Mouse (Mus musculus): ENCODE measurements around the gene Grid2.

Grid2 gene

DNA sequence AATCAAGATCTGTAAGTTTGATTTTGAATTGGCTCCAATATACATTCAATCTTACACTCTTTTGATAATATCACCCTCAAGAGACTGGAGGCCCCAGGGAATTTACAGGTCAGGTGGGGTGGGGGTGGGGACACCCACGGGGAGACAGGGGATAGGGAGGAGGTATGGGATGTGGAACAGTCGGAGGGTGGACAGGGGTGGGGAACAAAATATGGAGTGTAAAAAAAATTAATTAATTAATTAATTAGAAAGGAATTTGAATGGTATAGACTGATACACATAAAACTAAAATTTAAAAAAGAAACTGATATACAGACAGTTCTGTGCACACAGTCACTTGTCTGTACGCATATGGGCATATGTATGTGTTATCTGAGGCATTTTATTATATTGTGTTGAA is 380.3 kb downstream of the Grid2 start:
- no peak for DNase-seq

DNA sequence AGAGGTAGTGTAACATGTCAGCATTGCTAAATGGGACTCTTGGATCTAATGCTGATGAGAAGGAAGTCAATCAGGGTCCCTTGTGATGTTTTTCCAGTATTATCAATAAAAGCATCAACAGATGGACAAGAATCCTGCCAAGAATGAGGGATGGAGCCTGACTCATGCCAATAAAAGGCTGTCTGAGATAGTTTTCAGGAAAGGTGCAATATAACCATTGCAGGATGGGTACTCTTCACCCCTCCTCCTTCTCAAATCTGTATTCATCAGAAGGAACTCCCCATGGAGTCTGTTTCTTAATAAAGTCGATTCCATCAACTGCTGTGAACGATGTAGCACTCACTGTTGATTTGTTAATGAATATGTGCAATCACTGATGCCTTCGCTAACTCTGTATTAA is 403.7 kb downstream of the Grid2 start:
- no peak for DNase-seq

DNA sequence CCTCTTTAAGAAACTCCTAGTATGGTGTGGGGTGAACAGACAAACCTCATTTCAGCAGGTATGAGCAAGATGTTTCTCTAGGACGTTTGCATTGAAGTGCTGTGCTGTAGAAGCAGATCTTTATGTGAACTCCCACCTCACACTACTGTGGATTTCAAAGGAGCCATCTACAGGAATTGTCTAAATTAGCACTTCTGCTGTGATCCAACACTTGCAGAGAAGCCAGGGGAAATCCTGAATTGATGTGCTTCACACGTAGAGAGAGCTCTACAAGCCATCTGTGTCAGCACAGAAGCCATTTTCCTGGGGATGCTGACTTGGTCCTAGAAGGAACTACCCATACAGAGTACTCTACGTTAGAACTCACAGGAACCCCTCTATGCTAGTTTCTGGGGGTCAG is 430.0 kb downstream of the Grid2 start:
- DNase-seq = no peak

DNA sequence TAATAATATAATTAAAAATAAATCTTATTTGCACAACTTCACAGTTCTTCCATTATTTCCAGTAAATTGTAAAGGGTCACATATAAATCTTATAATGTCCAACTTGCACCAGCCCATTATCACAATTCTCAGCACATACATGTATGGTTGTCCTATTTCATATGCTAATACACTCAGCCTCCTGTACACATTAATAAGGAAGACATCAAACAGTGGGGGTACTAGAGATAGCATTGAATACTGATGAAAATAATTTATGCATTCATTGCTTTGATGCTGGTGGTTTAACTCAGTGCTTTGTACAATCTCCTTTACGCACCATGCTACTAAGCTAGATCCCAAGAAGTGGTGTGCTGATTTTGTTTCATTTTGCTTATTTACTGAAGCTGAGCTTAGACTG is 446.0 kb downstream of the Grid2 start:
- DNase-seq = no peak

DNA sequence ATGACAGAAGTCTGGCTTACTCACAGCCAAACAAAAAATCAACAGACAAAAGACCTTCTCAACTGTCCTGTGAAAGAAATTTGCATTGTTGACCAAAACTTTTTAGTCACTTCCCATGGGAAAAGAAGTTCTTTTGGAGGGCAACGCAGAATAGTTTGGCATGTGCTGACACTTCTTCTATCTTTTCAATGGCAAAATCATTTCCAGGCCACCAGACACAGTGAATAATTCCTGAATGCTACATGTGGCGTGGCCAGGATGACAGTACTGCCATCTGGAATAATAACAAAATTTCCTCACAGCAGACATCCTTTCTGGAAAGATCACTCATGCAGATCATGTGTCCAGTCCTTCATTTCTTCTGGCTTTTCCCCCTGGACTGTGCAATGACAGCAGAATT is 478.1 kb downstream of the Grid2 start:
- no peak for DNase-seq

DNA sequence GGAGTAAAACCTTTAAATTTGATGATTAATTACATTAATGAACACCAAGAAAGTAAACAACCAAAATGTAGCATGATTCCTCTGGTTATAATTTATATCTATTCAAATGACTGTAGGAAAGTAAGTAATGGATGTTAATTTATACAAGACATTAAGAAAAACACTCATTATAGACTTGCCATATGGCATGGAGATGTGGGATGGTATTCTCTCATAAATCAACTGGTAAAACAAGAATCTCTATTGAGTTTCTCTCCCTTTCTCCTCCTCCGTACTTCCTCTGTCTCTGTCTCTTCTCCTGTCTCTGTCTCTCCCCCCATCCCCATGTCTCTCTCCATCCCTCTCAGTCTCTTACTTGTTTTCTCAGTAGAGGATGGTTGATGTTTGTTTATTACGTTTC is 506.9 kb downstream of the Grid2 start:
- no peak for DNase-seq

DNA sequence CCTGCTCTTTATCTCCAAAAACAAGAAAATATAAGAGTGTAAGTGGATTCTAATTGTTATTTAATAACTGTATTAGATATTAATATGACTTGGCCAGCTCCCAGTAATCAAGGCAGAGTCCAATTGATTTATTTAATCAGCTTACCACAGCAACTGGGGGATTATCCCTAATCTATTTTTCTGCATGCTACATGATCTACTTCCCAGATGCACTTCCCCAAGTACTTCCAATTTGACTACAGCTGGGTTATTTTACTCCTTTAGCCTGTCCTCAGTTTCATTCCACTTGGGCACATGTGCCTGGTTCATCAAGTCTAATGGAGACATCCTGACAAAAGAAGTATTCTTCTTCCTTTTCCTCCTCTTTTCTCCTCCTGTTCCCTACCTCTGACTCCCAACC is 539.0 kb downstream of the Grid2 start:
- DNase-seq = no peak

DNA sequence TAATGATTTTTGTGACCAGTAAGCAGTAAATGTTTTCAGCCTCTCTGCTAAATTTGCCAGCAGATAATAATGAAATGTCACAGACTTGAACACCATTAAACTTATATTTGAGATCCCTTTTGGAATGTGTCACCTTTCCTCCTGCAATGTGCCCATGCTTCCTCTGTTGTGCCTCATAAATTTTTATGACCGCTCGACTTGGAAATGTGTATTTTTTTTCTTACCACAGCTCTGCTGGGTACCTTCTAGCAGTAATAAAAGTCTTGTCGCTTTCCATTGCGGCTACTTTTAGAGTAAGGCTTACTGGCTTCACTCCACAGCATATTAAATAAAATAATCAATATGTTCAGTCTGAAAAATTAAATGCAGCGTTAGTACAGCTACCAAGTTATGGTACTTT is 564.6 kb downstream of the Grid2 start:
- DNase-seq = no peak

DNA sequence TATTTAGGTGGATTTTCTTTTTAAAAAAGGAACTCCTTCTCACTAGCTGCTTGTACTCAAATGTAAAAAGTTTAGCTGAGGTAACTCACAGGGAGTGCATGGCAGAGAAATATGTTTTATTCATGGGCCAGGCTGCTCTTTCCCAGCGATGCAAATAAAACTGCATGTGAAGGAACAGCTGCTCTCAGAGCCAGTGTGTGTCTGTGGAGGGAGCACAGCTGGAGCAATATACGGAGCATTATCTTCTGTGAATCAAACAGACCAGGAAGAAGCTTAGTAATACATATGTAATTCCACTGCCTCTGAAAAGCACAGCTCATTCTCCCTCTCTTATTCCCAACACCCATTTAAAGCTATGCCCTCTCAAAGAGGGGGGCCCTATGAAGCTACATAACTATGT is 607.0 kb downstream of the Grid2 start:
- DNase-seq = no peak

DNA sequence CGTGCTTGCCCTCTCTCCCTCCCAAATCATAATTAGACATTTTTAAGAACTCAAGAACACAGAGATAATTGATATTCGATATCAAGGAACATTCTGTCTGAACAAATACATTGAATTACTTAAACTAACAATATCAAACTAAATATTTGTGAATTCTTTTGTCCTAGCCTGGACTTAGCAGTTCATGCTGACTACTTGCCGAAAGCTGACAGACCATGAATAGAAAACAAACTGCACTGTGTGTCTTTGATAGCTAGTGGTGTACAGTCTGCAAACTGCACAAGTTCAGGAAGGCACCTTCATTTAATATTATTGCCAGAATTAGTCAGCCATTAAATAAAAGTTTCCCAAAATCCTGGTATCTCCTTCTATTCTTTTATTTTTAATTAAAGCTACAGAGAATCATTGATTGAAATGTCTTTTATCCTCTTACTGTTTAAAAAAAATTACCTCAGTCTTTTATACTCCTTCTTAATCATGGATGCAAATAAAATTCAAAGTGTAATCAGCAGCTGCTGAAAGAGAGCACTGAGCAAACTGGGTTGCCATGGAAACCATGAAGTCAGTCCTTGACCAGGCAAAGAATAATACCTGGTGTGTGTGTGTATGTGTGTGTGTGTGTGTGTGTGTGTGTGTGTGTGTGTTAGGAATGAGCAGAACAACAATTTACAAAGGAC is 621.5 kb downstream of the Grid2 start:
- no peak for DNase-seq

DNA sequence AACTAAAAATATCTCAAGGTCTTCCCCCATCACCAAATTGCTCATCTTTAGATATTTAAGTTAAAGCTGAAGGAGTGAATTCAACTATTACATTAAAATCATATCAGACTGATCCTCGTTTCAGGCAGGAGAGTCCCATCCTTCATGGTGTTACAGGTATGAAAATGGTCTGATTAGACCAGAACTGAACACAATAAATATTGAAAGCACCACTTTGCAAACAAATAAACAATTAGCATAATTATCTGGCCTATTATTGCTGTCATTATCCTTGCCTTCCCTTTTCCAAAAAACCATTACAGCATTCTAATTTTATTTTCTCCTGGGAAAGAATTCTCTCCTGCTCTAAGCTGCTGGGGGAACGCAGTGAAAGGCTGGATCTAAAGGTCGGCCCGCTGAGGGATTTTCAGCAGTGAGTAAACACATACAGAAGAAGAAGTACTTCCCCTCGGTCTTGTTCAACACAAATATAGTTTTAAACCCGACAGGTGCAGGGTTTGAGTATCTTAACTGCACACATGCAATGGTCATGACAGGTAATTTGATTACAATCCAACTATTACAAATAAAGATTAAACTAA is 622.2 kb downstream of the Grid2 start:
- no peak for DNase-seq

DNA sequence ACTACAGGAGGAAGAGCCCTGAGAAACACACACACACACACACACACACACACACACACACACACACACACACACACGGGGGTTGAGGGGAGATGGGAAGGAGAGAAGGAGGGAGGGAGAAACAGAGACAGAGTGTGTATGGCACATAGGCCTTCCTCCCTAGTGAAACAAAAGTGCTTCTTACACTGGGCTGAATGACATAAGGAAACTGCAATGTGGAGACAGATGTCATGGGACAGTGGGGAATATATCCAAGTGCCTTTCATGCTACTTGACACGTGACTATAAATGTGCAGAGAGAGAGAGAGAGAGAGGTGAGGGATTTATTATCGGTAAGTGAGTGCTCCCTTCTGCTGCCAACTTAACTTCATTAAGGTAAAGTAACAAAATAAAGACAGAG is 639.0 kb downstream of the Grid2 start:
- DNase-seq = no peak

DNA sequence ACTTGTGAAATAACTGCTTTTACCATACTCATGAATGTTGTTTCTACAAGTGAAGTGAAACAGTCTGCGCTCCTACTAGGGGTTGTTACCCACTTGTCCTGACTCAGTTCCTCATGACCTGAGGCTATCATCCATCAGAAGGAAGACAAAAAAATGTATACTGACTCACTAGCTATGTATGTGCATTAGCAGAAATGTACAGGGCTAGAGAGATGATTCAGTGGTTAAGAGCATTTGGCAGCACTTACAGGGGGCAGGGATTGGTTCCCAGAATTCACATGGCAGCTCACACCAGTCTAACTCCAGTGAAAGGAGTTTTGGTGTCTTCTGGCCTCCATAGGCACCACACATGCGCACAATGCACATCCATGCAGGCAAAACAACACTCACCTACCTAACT is 642.5 kb downstream of the Grid2 start:
- DNase-seq = no peak

DNA sequence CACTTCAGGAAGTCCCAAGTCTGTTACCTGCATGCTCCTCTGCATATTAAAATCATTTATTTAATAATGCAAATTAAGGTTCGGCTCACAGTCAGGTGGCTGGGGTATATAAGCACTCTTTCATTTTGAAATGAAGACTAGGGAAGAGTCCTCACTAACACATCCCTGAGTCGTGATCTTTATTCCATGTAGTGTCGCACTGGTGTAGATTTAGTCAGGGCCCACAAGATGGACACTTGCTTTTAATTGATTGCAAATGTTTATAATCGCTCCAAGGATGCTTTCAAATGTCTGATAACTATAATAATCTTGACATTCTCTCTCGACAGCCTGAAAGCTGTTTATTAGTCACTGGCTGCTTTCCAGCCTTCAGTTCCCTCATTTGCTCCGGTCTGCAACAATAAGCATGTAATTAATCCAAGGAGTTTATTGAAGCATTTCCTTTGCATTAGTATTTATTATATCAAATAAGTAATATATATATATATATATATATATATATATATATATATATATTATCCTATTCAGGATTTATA is 661.4 kb downstream of the Grid2 start:
- DNase-seq = no peak

DNA sequence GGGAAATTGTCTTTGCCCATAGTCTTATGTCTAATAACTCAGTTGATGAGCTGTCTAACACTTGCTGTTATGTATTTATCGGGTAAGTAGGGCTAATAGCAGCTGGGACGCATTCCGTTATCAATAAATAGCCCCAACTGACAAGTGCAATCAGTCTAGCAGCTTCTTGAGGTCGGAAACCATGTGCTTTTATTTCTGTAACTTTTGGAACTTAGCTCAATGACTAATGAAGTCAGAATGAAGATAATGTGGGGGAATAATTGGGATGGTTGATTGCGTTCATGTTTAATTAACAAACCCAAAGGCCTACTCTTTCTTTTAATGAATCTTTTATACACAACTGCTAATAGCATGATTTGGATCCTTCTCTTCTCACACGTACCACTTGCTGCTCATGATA is 666.3 kb downstream of the Grid2 start:
- DNase-seq = no peak

DNA sequence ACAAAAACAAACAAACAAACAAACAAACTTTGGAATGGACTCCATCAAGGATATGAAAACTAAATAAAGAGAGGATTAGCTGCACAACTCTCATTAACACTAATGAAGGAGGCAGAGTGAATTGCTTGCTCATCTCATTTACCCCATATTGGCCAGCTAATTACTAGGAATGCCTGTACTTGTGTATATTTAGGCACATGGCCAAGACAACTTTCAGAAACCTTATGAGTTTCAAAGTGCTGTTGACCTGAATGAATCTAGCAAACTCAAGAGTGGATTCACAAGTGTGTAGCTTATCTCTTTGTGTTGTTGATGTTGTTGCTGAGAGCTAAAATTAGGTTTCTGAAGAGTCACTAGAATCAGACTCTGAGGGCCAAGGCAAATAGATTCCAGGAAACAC is 675.5 kb downstream of the Grid2 start:
- DNase-seq = no peak

DNA sequence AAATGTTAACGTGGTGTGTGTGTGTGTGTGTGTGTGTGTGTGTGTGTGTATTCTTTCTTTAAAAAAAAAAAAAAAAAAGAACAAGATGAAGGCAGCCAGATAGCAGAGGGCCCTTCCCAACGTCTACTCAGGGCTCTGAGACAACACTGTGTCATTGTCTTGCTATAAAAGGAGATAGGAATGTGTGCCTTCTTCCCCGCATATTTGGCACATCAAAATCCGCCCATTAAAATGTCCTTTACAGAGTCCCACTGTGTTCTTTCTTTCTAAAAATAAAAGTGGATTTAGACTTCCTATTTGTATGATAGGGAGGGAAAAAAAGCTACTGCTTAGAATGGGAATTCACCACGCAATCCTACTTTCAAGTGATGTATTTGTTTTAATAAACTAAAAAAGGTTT is 691.0 kb downstream of the Grid2 start:
- DNase-seq = no peak

DNA sequence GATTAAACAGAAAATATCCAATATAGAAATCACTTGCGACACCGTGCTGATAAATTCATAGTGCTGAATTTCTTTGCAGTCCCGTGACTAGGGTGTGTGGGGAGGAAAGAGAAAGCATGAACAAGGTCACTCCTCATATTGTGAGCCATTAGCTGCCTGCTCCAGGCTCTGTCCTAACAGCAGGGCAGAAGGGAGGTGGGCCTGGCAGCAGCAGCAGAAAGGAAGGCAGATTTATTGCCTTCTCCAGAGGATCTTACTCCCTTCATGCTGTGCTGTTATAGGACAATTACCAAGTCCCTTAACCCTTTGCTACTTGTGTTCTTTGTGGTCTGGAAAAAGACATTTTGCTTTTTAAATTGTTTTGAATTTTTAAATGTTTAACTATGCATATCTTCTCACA is 708.1 kb downstream of the Grid2 start:
- no peak for DNase-seq

DNA sequence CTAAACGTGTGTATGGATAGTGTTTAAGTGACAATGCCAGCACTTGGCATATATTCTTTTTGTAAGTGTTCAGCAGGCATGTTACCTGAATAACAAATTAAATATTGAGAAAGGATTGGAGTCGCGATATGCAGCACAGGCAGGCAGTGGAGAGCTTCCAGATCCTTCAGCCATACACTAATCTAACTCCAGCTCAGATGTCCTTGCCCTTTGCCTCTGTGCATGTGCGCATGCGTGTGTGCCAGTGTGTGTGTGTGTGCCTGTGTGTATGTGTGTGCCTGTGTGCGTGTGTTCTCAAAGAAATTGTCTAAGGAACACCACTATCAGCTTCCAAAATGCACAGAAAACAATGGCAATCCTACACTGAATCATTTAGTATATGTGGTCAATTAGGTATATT is 708.6 kb downstream of the Grid2 start:
- no peak for DNase-seq

DNA sequence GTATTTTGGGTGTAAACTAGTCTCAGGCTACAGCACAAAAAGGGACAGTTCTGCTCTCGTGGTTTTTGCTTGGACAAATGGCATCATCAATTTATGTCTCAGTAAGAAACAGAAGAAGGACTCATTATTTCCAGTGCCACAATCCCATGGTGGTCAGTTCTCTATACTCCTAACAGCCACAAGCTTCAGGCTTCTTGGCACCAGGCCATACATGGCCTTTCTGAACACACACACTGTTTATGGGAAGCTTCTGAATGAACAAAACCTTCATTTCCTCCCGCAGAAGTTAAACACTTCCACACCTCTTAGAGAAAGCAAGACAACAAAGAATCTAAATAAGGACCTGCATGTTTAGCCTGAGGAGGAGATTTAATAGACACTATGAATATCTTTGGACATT is 709.1 kb downstream of the Grid2 start:
- no peak for DNase-seq

DNA sequence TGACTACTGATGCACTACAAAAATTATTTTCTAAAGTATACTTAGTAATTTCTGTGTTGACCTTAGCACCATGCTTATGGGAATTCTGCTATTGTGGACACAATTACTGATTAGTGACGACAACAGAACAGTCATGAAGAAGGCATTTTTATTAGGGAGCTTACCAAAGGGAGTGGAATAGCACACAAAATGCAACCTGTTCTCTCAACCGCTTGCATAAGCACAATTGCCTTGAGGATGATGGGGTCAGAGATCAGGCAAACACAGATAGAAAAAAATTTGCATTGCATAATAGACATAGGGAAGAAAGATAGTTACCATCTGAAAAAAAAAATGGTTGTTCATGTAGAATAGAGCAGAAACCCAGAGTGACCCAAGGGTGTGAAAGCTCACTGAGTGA is 790.4 kb downstream of the Grid2 start:
- DNase-seq = no peak

DNA sequence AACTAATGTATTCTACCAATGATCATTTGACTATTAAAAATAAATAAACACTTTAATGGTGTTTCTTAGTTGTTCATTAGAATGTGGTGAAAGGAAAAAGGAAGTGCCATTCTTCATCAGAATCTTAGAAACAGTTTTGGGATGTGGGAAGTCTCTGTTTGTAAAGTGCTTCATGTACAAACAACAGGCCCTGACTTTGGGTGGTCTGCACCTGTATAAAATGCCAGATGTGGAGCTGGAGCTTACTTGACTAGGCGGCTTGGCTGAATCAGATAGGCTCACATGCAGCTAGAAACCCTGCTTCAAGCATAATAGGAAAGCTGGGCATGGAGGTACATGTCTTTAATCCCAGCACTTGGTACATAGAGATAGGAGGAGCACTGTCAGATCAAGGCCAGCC is 791.1 kb downstream of the Grid2 start:
- DNase-seq = no peak

DNA sequence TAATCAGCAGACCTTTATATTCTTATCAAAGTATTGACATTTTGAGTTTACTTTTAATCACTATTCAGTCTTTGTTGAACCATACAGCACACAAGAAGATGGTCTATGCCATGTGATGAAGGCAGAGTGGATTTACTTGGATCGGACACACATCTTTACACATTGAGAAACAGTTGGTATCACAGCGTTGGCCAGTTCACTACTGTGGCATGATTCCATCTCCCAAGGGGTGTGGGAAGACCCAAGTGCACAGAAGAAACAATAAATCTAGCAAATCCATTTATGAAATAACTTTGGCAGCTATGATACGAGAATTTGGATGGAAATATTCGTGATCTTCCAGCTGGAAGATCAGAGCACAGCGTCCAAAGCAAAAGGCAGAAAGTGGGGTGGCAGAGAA is 792.3 kb downstream of the Grid2 start:
- DNase-seq = no peak

DNA sequence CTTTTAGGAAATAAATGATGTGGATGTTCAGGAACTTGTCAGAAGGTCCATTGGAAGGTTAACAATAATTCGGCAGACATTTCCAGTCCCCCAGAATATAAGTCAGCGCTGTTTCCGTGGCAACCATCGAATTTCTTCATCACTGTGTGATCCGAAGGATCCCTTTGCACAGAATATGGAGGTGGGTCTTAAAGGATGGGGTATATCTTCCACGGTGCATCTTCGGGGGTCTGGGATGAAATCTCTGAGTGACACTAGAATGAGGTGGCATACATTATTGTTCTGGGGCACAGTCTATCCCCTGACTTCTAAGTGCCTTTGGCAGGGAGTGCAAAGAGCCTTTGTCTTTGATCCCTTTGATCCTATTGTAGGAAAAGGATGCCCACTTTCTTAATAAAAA is 808.2 kb downstream of the Grid2 start:
- DNase-seq = no peak

DNA sequence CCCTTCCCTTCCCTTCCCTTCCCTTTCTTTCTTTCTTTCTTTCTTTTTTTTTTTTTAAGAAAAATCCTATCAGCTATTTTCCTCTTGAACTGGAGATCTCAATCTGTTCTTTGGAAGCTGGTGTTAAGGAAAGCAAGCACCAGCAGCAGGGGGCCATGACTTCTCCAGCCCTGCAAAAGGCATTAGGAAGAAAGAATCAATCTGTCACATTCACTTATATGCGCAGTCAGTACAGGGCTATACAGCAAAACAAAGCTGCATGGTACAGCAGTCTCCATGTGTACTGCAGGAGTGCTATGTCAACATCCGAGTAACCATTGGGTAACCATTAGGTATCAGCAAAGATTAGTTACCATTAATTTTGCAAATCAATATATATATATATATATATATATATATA is 809.0 kb downstream of the Grid2 start:
- no peak for DNase-seq

Data from kidney, adult 18-20 months (tissue).